Comparison of ENCODE assay signal across 17 mouse cellular contexts in the genomic region with DNA sequence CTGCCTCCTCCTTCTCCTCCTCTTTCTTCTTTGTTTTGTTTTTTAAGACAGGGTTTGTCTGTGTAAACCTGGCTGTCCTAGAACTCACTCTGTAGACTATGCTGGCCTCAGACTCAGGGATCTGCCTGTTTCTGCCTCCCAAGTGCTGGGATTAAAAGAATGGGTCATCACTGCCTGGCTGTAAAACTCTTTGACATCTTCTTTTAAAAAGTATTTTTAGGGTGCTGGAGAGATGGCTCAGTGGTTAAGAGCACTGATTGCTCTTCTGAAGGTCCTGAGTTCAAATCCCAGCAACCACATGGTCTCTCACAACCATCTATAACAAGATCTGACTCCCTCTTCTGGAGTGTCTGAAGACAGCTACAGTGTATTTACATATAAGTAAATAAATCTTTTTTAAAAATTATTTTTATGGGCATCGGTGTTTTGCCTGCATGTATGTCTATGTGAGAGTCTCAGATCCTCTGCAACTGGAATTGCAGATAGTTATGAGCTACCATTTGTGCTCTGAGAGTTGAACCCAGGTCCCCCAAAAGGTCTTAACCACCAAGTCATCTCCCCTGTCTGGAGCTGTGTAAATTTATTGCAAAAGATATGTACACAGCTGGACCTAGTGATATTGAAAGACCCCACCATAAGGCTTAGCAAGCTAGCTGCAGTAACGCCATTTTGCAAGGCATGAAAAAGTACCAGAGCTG. TPM values are rescaled to one million over a fixed set of nuclear protein-coding genes. Genes with fewer than 3 reads are reported as not detected.
DNase-seq lines count a peak whose midpoint lies in the region; ATAC-seq and TF ChIP-seq lines count a peak whose summit lies in the region.
"Had no signal": no experiment of that assay in that cellular context is flagged by ENCODE, and none has a peak within 500 bp of the region (broad histone marks: within the 10 kb centered on the region; RNA-seq: fewer than 3 reads in every experiment).

No protein-coding gene starts in this region.

- 63% methylated on average over 2 of the region's 2 CpGs for WGBS in kidney, embryonic 15.5 days
- 64% methylated on average over 2 of the region's 2 CpGs for WGBS in limb, embryonic 14.5 days

- H3K36me3 ChIP-seq in kidney, embryonic 15.5 days: no peaks in the 10 kb centered on the region
- no peaks in the 10 kb centered on the region for H3K36me3 ChIP-seq in limb, embryonic 14.5 days (ENCODE audit: control insufficient read depth, insufficient read depth, low read length)
- H3K36me3 ChIP-seq: forebrain, embryonic 12.5 days; liver, embryonic 12.5 days had no signal

- no peak for TF ChIP-seq POLR2A in limb, embryonic 14.5 days (IDR thresholded peaks at IDR 0.05; ENCODE audit: borderline replicate concordance, extremely low read depth, insufficient read depth, insufficient read length)

- DNase-seq in kidney, adult 9 months: peak; percentile 11
- peak; percentile 65 for DNase-seq in 3134 (ENCODE audit: extremely low read depth, insufficient read length, low spot score)
- DNase-seq in limb, embryonic 14.5 days (ENCODE audit: low spot score): no peak
- DNase-seq in frontal cortex, postnatal 14 days (ENCODE audit: low spot score in 2 of 2): no peak
- no peak for DNase-seq in embryo, embryonic 11 days
- DNase-seq in heart, postnatal 4 days: no peak
- DNase-seq: adrenal gland, postnatal 10 days; cerebellum, adult 18-20 months; kidney, adult 11 months; kidney, postnatal 36 days; lung, postnatal 14 days; thymus, adult 18-20 months had no signal

- H3K4me2 ChIP-seq in kidney, embryonic 15.5 days: no peak overlapping the region
- 0 out of 2 replicates have a peak overlapping the region, but pooled peaks have one; percentile 17 for H3K4me2 ChIP-seq in limb, embryonic 14.5 days (replicated peaks; ENCODE audit: low read depth, low read length, severe bottlenecking)
- H3K4me2 ChIP-seq: forebrain, embryonic 12.5 days; heart, embryonic 11.5 days; liver, embryonic 12.5 days had no signal

- ATAC-seq in kidney, embryonic 15.5 days (replicated peaks; ENCODE audit: low FRiP score): no peak
- ATAC-seq in CD4-positive, CD25-positive, alpha-beta regulatory T cell, adult 4 months: peak; percentile 16
- no peak for ATAC-seq in limb, embryonic 14.5 days (ENCODE audit: low FRiP score, low read depth)
- ATAC-seq: liver, embryonic 12.5 days had no signal

- no peak overlapping the region for H3K4me3 ChIP-seq in kidney, embryonic 15.5 days (replicated peaks)
- H3K4me3 ChIP-seq in limb, embryonic 14.5 days (replicated peaks; ENCODE audit: low read length): no peak overlapping the region
- H3K4me3 ChIP-seq: forebrain, embryonic 12.5 days; liver, embryonic 12.5 days had no signal

- no peak overlapping the region for H3K27ac ChIP-seq in kidney, embryonic 15.5 days
- H3K27ac ChIP-seq in limb, embryonic 14.5 days (replicated peaks; ENCODE audit: low read depth, low read length): no peak overlapping the region
- H3K27ac ChIP-seq: forebrain, embryonic 12.5 days; liver, embryonic 12.5 days had no signal

- no peaks in the 10 kb centered on the region for H3K27me3 ChIP-seq in kidney, embryonic 15.5 days
- no peaks in the 10 kb centered on the region for H3K27me3 ChIP-seq in limb, embryonic 14.5 days (ENCODE audit: control insufficient read depth, insufficient read depth, low read length)
- H3K27me3 ChIP-seq: liver, embryonic 12.5 days had no signal

- no peak overlapping the region for H3K9ac ChIP-seq in kidney, embryonic 15.5 days
- H3K9ac ChIP-seq in limb, embryonic 14.5 days (ENCODE audit: low read depth, low read length, severe bottlenecking): no peak overlapping the region
- H3K9ac ChIP-seq: forebrain, embryonic 12.5 days; liver, embryonic 12.5 days had no signal

- no peaks in the 10 kb centered on the region for H3K9me3 ChIP-seq in kidney, embryonic 15.5 days (replicated peaks)
- H3K9me3 ChIP-seq in limb, embryonic 14.5 days (ENCODE audit: control insufficient read depth, low read length): no peaks in the 10 kb centered on the region
- H3K9me3 ChIP-seq: forebrain, embryonic 12.5 days; liver, embryonic 12.5 days had no signal

- 0 out of 2 replicates have a peak, but pooled peaks cover 2% of the 10 kb centered on the region for H3K4me1 ChIP-seq in kidney, embryonic 15.5 days
- H3K4me1 ChIP-seq in limb, embryonic 14.5 days (ENCODE audit: control insufficient read depth, insufficient read depth, low read length): no peaks in the 10 kb centered on the region
- H3K4me1 ChIP-seq: forebrain, embryonic 12.5 days; liver, embryonic 12.5 days had no signal

RNA-seq across cellular contexts. Expression of gene Chd9, which starts 57.7 kb away (rescaled TPM):
- polyA plus RNA-seq in kidney, embryonic 15.5 days (2015; fragmentation: Nextera tagmentation; extraction: Ambion mirVana): 74.6 and 80.4 TPM in 2 replicates
- 100 to 1,000 TPM; 195 to 267 TPM for polyA plus RNA-seq in CD4-positive, CD25-positive, alpha-beta regulatory T cell, adult 4 months (2017; shearing (Covaris generic))
- polyA plus RNA-seq in limb, embryonic 14.5 days (2012; rRNA removed): 97.2 and 127 TPM in 2 replicates
- 143 and 153 TPM in 2 replicates for polyA plus RNA-seq in limb, embryonic 14.5 days (2014; fragmentation: Nextera tagmentation; extraction: Ambion mirVana)
- 10 to 100 TPM; 40.7 to 43.4 TPM for total RNA-seq in heart, postnatal 4 days (2021)

Comparison
In these comparisons a context has a peak if more than half of its experiments do, and no peak if none do; other contexts are left out.
1. DNase-seq: peak in kidney, adult 9 months (single experiment) and 3134 (single experiment); none in limb, embryonic 14.5 days (single experiment), frontal cortex, postnatal 14 days (0 of 2), embryo, embryonic 11 days (single experiment) and heart, postnatal 4 days (single experiment).